Mouse (Mus musculus) limb, embryonic 11.5 days (tissue): ENCODE results near the gene Ptpra. TPM values are rescaled to one million over a fixed set of nuclear protein-coding genes. Genes with fewer than 3 reads are reported as not detected.

Source experiments
- ATAC-seq: fragments of 200-750 bp; cut with Nextera tagmentation; 2 replicates; pipeline ENCODE4 v1.8.0; 2017; ENCODE audit warnings: low read depth; ENCODE audit not compliant: insufficient number of reproducible peaks, low FRiP score, low TSS enrichment
- DNase-seq: peaks from one replicate; pipeline ENCODE4 v3.0.0-alpha.2; 2015; ENCODE audit warnings: low spot score
- H3K27ac ChIP-seq: fragments of 300-500 bp; sonication (generic); replicated peaks from 2 replicates; pipeline ENCODE4 v1.5.1; 2014; ENCODE audit warnings: low read depth, mild to moderate bottlenecking, low read length
- H3K27me3 ChIP-seq: fragments of 300-500 bp; sonication (generic); 2 replicates; pipeline ENCODE4 v1.6.1; 2014; ENCODE audit warnings: mild to moderate bottlenecking, low read length, mixed read lengths; ENCODE audit not compliant: control insufficient read depth, insufficient read depth
- H3K36me3 ChIP-seq: fragments of 300-500 bp; sonication (generic); 2 replicates; pipeline ENCODE4 v1.6.1; 2014; ENCODE audit warnings: mild to moderate bottlenecking, low read length, moderate library complexity, mixed read lengths; ENCODE audit not compliant: control insufficient read depth, insufficient read depth
- H3K4me1 ChIP-seq: fragments of 300-500 bp; sonication (generic); 2 replicates; pipeline ENCODE4 v1.6.1; 2014; ENCODE audit warnings: low read length, mixed read lengths; ENCODE audit not compliant: control insufficient read depth, insufficient read depth
- H3K4me2 ChIP-seq: fragments of 300-500 bp; sonication (generic); 2 replicates; pipeline ENCODE4 v1.6.1; 2014; ENCODE audit warnings: low read depth, mild to moderate bottlenecking, moderate library complexity; ENCODE audit not compliant: severe bottlenecking
- H3K4me3 ChIP-seq: fragments of 300-500 bp; sonication (generic); 2 replicates; pipeline ENCODE4 v1.5.1; 2014; ENCODE audit warnings: low read depth, low read length
- H3K9ac ChIP-seq: fragments of 300-500 bp; sonication (generic); 2 replicates; pipeline ENCODE4 v1.6.1; 2014; ENCODE audit warnings: mild to moderate bottlenecking, low read length
- H3K9me3 ChIP-seq: fragments of 300-500 bp; sonication (generic); 2 replicates; pipeline ENCODE4 v1.6.1; 2016; ENCODE audit warnings: low read length; ENCODE audit not compliant: control insufficient read depth
- WGBS: fragments of 180-500 bp; shearing (Covaris S2); extraction: QIAGEN DNeasy Blood & Tissue Kit; methylation state at CpG from one replicate; pipeline ENCODE4 v1.1.7; 2014; 5-methylcytosine and 5-hydroxymethylcytosine counted together
- polyA plus RNA-seq: library from polyadenylated mRNA; unstranded; fragments of >200 nt; fragmentation: Nextera tagmentation; extraction: Ambion mirVana; gene quantifications from 2 replicates; pipeline ENCODE4 v1.2.1, GENCODE M21; 2014

The Ptpra gene
- polyA plus RNA-seq, 1 experiment from 2014 or later = 88.6 TPM

DNA sequence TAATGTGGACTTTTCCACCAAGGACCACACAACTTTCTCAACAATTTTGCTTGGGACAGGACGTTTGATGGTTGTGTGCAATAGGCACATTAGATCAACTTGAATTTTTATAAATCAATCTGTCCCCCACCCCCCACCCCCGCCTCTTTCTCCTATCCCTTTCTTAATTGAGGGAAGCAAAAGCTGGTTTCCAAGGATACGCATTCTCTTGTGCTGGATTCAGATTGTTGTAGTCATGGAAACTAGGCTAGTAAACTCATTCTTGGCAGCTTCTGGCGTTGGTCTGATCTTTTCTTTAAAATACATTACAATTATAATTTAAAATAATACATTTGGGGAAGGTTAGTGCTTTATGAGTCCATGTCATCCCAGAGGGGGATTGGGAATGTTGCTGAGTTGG, 19.3 kb downstream of the Ptpra start:
- 80% methylated on average over 4 of the region's 4 CpGs for WGBS
- Histone ChIP-seq H3K9ac (no peak overlapping the region), H3K27ac (no peak overlapping the region), H3K4me1 (no peaks in the 10 kb centered on the region), H3K9me3 (no peaks in the 10 kb centered on the region), H3K4me2 (no peak overlapping the region), H3K36me3 (no peaks in the 10 kb centered on the region), H3K27me3 (no peaks in the 10 kb centered on the region), H3K4me3 (no peak overlapping the region)
- no peak for ATAC-seq
- DNase-seq = no peak

- ATAC-seq (no peak), DNase-seq (no peak)
- 96% methylated on average over 2 of the region's 2 CpGs for WGBS
- Histone ChIP-seq H3K4me3 (no peak overlapping the region), H3K27me3 (no peaks in the 10 kb centered on the region), H3K4me2 (no peak overlapping the region), H3K27ac (no peak overlapping the region), H3K9ac (no peak overlapping the region), H3K9me3 (no peaks in the 10 kb centered on the region), H3K36me3 (no peaks in the 10 kb centered on the region), H3K4me1 (no peaks in the 10 kb centered on the region)
Observed at GRCm38 (mm10) chr2:130469935-130470334, 19.9 kb downstream of the Ptpra start.

GRCm38 (mm10) chr2:130472908-130473510, 22.9 kb downstream of the Ptpra start:
- Histone ChIP-seq H3K27me3 (no peaks in the 10 kb centered on the region), H3K9ac (no peak overlapping the region), H3K9me3 (no peaks in the 10 kb centered on the region), H3K4me1 (no peaks in the 10 kb centered on the region), H3K36me3 (no peaks in the 10 kb centered on the region), H3K4me3 (no peak overlapping the region), H3K4me2 (no peak overlapping the region), H3K27ac (no peak overlapping the region)
- no peak for ATAC-seq
- no peak for DNase-seq
- WGBS = 82% methylated on average over 8 of the region's 8 CpGs

DNA sequence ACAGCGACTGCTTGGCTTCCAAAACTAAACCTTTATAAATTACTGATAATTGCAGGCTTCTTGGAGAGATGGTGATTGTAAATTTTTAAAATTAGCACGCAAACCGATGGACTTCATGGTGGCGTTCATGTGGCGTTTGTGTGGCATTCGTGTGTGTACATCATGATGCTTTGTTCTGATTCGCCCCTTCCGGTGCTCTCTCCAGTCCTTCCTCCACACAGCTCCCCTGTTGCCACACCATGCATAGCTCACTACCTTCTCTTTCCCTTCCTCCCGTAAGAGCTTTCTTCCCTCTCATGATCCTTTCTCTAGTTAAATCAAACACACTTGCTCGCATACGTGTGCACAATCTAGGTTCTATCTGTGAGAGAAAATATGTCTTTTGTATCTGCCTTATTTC, 25.7 kb downstream of the Ptpra start:
- no peak overlapping the region for H3K4me2 ChIP-seq
- H3K4me1 ChIP-seq = no peaks in the 10 kb centered on the region
- no peaks in the 10 kb centered on the region for H3K27me3 ChIP-seq
- DNase-seq = no peak
- no peak overlapping the region for H3K4me3 ChIP-seq
- H3K9ac ChIP-seq = no peak overlapping the region
- no peak overlapping the region for H3K27ac ChIP-seq
- 93% methylated on average over 11 of the region's 11 CpGs for WGBS
- H3K36me3 ChIP-seq = no peaks in the 10 kb centered on the region
- no peak for ATAC-seq
- H3K9me3 ChIP-seq = no peaks in the 10 kb centered on the region

DNA sequence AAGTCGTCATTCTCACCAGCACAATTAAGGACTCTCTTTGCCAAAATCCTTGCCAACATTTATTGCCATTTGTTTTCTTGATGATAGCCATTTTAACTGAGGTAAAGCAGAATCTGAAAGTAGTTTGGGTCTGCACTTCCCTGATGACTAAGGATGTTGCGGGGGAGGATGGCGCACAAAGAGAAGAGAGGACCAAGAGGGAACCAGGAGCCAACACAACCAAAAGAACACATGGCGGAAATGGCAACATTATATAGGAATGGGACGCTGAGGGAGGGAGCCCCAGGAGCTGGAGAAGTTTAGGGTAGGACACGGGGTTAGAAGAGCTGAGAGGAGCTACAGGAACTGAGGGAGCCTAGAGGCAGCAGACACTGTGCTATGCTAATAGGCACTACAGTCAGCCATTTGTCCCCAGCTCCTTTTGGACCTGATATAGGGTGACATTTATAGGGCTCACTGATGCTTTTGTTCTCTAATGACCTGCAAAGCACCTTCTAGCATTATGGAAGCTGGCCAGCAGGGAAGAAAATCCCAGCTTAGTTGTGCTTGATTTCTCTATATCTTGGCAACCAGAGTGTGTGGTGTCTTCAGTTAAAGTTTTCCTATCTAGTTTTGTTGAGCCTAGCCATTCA, 26.7 kb downstream of the Ptpra start:
- Histone ChIP-seq H3K9ac (no peak overlapping the region), H3K9me3 (no peaks in the 10 kb centered on the region), H3K36me3 (no peaks in the 10 kb centered on the region), H3K27ac (no peak overlapping the region), H3K4me3 (no peak overlapping the region), H3K4me2 (no peak overlapping the region), H3K4me1 (no peaks in the 10 kb centered on the region), H3K27me3 (no peaks in the 10 kb centered on the region)
- 60% methylated on average over 6 of the region's 6 CpGs for WGBS
- DNase-seq = no peak
- ATAC-seq = no peak

- Histone ChIP-seq H3K9me3 (no peaks in the 10 kb centered on the region), H3K4me3 (no peak overlapping the region), H3K4me2 (no peak overlapping the region), H3K27ac (no peak overlapping the region), H3K4me1 (no peaks in the 10 kb centered on the region), H3K9ac (no peak overlapping the region), H3K36me3 (no peaks in the 10 kb centered on the region), H3K27me3 (no peaks in the 10 kb centered on the region)
- ATAC-seq (no peak), DNase-seq (no peak)
- 93% methylated on average over 4 of the region's 4 CpGs for WGBS
Observed at GRCm38 (mm10) chr2:130482177-130482576, 32.1 kb downstream of the Ptpra start.

- no peaks in the 10 kb centered on the region for H3K27me3 ChIP-seq
- no peaks in the 10 kb centered on the region for H3K9me3 ChIP-seq
- no peaks in the 10 kb centered on the region for H3K36me3 ChIP-seq
- WGBS = 83% methylated on average over 3 of the region's 3 CpGs
- H3K9ac ChIP-seq = no peak overlapping the region
- H3K4me1 ChIP-seq = no peaks in the 10 kb centered on the region
- H3K4me3 ChIP-seq = no peak overlapping the region
- H3K27ac ChIP-seq = no peak overlapping the region
- H3K4me2 ChIP-seq = no peak overlapping the region
- DNase-seq = no peak
- ATAC-seq = no peak
Observed at GRCm38 (mm10) chr2:130482700-130483099, 32.6 kb downstream of the Ptpra start.

GRCm38 (mm10) chr2:130484206-130484605, 34.1 kb downstream of the Ptpra start:
- WGBS = 87% methylated on average over 1 of the region's 1 CpGs
- ATAC-seq = no peak
- no peaks in the 10 kb centered on the region for H3K4me1 ChIP-seq

DNA sequence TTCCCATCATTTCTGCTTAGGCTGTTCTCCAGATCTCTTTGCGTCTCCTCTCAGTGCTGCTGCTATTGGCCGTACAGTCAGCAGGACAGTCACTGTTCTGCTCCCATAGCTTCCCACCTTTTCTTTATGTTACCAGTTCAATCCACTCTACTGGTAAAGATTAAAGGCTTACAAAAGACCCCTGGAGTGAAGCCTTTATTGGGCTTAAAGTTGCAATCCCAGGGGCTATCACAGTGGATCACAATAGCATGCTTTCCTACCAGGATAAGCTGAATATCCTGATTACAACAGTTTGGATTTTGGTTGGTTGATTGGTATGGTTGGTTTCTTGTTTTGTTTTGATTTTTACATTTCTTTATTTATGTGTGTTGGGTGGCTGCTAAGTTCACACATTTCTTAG, 37.9 kb downstream of the Ptpra start:
- Histone ChIP-seq H3K4me1 (no peaks in the 10 kb centered on the region), H3K36me3 (no peaks in the 10 kb centered on the region), H3K9ac (no peak overlapping the region), H3K27ac (no peak overlapping the region), H3K4me2 (no peak overlapping the region), H3K9me3 (no peaks in the 10 kb centered on the region), H3K4me3 (no peak overlapping the region), H3K27me3 (no peaks in the 10 kb centered on the region)
- no peak for ATAC-seq
- WGBS = 90% methylated on average over 2 of the region's 2 CpGs
- DNase-seq = no peak

More at GRCm38 (mm10) chr2:130484206-130484605, 34.1 kb downstream of the Ptpra start:
- no peaks in the 10 kb centered on the region for H3K36me3 ChIP-seq
- H3K27ac ChIP-seq = no peak overlapping the region
- H3K9ac ChIP-seq = no peak overlapping the region
- no peak overlapping the region for H3K4me2 ChIP-seq
- no peak overlapping the region for H3K4me3 ChIP-seq
- H3K9me3 ChIP-seq = no peaks in the 10 kb centered on the region
- H3K27me3 ChIP-seq = no peaks in the 10 kb centered on the region
- DNase-seq = no peak
